ENCODE assay signal across 8 mouse cellular contexts in the genomic region with DNA sequence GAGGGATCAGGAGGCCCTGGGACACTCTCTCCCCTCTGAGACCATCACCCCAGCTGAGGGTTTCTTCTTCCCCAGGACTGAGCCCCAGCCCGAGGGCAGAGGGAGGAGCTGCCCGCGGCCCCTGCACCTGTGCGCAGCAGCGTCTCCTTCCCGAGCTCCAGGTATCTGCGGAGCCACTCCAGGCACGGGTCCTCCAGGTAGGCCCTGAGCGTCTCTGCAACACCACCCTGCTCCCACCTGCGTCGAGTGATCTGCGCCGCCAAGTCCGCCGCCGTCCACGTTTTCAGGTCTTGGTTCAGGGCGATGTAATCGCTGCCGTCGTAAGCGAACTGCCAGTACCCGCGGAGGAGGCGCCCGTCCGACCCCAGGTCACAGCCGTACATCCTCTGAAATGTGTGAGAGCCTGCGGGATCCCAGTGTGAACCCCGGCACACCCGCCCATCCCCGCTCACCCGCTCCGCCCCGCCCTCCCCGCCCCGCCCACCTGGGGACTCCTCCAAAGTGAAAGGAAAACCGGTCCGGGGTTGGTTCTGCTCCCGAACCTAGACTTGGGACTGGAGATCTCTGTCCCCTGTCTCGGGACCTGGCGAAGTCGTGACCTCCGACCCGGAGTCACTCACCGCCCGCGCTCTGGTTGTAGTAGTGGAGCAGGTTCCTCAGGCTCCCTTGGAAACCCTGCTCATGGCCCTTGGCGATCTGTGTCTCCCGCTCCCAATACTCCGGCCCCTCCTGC. TPM values are rescaled to one million over a fixed set of nuclear protein-coding genes. Genes with fewer than 3 reads are reported as not detected.
DNase-seq lines count a peak whose midpoint lies in the region; ATAC-seq and TF ChIP-seq lines count a peak whose summit lies in the region.
"Had no signal": no experiment of that assay in that cellular context is flagged by ENCODE, and none has a peak within 500 bp of the region (broad histone marks: within the 10 kb centered on the region; RNA-seq: fewer than 3 reads in every experiment).

No protein-coding gene starts in this region.

- peak; percentile 79 for DNase-seq in CD4-positive, CD25-positive, alpha-beta regulatory T cell, adult 2 months (ENCODE audit: low read depth, low spot score)
- DNase-seq in hindbrain, embryonic 11.5 days (ENCODE audit: low spot score) = no peak
- peak; percentile 55 for DNase-seq in lung, postnatal 0 days (ENCODE audit: low spot score)
- no peak for DNase-seq in layer of hippocampus, postnatal 14 days (ENCODE audit: low spot score in 2 of 2)
- DNase-seq in right cerebral cortex, postnatal 14 days = no peak

- 2% methylated on average over 43 of the region's 51 CpGs for WGBS in hindbrain, embryonic 11.5 days
- WGBS in lung, postnatal 0 days = under 1% methylated on average over 34 of the region's 51 CpGs
- WGBS in stomach, embryonic 14.5 days = 2% methylated on average over 51 of the region's 51 CpGs

- no peak for TF ChIP-seq EP300 in lung, postnatal 0 days (IDR thresholded peaks at IDR 0.05)

- H3K4me2 ChIP-seq in hindbrain, embryonic 11.5 days (replicated peaks; ENCODE audit: low read depth, low read length) = peak overlapping the region; percentile 28; the same call in 1 of the 2 replicates
- H3K4me2 ChIP-seq in lung, postnatal 0 days (replicated peaks; ENCODE audit: low read depth, low read length) = peak overlapping the region; percentile 62
- peak overlapping the region; percentile 37 for H3K4me2 ChIP-seq in stomach, embryonic 14.5 days (replicated peaks; ENCODE audit: low read depth, low read length)

- peaks cover 62% of the 10 kb centered on the region for H3K27me3 ChIP-seq in hindbrain, embryonic 11.5 days (ENCODE audit: control insufficient read depth, insufficient read depth, low read length)
- 0 out of 2 replicates have a peak, but pooled peaks cover under 1% of the 10 kb centered on the region for H3K27me3 ChIP-seq in lung, postnatal 0 days (replicated peaks; ENCODE audit: insufficient read depth, low read length)
- peaks cover 22% of the 10 kb centered on the region; the same call in 1 of the 2 replicates for H3K27me3 ChIP-seq in stomach, embryonic 14.5 days (ENCODE audit: control insufficient read depth, insufficient read depth, low read length)

- H3K9me3 ChIP-seq in hindbrain, embryonic 11.5 days (ENCODE audit: control insufficient read depth, low read length) = no peaks in the 10 kb centered on the region
- no peaks in the 10 kb centered on the region for H3K9me3 ChIP-seq in lung, postnatal 0 days (ENCODE audit: low read length)
- no peaks in the 10 kb centered on the region for H3K9me3 ChIP-seq in stomach, embryonic 14.5 days (ENCODE audit: control insufficient read depth, low read depth, low read length)

- H3K27ac ChIP-seq in hindbrain, embryonic 11.5 days (ENCODE audit: low read depth, low read length) = no peak overlapping the region
- H3K27ac ChIP-seq in lung, postnatal 0 days (ENCODE audit: low read length) = peak overlapping the region; percentile 47; the same call in 1 of the 2 replicates
- H3K27ac ChIP-seq in stomach, embryonic 14.5 days (ENCODE audit: low read length) = no peak overlapping the region

- no peaks in the 10 kb centered on the region for H3K4me1 ChIP-seq in hindbrain, embryonic 11.5 days (replicated peaks; ENCODE audit: control insufficient read depth, insufficient read depth, low read length)
- H3K4me1 ChIP-seq in lung, postnatal 0 days (ENCODE audit: insufficient read depth, low read depth, low read length) = no peaks in the 10 kb centered on the region
- no peaks in the 10 kb centered on the region for H3K4me1 ChIP-seq in stomach, embryonic 14.5 days (ENCODE audit: control insufficient read depth, insufficient read depth, low read length)

- H3K36me3 ChIP-seq in hindbrain, embryonic 11.5 days (ENCODE audit: control insufficient read depth, insufficient read depth, low read length) = no peaks in the 10 kb centered on the region
- no peaks in the 10 kb centered on the region for H3K36me3 ChIP-seq in lung, postnatal 0 days (ENCODE audit: insufficient read depth, low read length)
- H3K36me3 ChIP-seq in stomach, embryonic 14.5 days (ENCODE audit: control insufficient read depth, insufficient read depth, low read length) = no peaks in the 10 kb centered on the region

- ATAC-seq in activated CD4-positive, CD25-positive, alpha-beta regulatory T cell, adult 4 months = peak; percentile 72
- ATAC-seq in hindbrain, embryonic 11.5 days (ENCODE audit: low FRiP score) = no peak
- ATAC-seq in lung, postnatal 0 days = peak; percentile 84
- ATAC-seq in stomach, embryonic 14.5 days (ENCODE audit: insufficient number of reproducible peaks, insufficient read depth, low FRiP score, low read depth) = no peak

- TF ChIP-seq CTCF in lung, postnatal 0 days (IDR thresholded peaks at IDR 0.05) = no peak

- H3K4me3 ChIP-seq in hindbrain, embryonic 11.5 days (ENCODE audit: low read depth, low read length) = peak overlapping the region; percentile 18
- H3K4me3 ChIP-seq in lung, postnatal 0 days (ENCODE audit: low read depth, low read length) = peak overlapping the region; percentile 53
- peak overlapping the region; percentile 30 for H3K4me3 ChIP-seq in stomach, embryonic 14.5 days (ENCODE audit: low read depth, low read length)
- H3K4me3 ChIP-seq: erythroblast, embryonic 14.5 days had no signal

- no peak overlapping the region for H3K9ac ChIP-seq in hindbrain, embryonic 11.5 days (ENCODE audit: low read depth, low read length)
- H3K9ac ChIP-seq in lung, postnatal 0 days (replicated peaks; ENCODE audit: low read depth) = peak overlapping the region; percentile 36; the same call in 1 of the 2 replicates
- H3K9ac ChIP-seq in stomach, embryonic 14.5 days (replicated peaks; ENCODE audit: low read depth, low read length) = no peak overlapping the region

RNA-seq across cellular contexts. Expression of a gene that starts 0.9 kb away (rescaled TPM):
- 1 to 10 TPM; 1.3 to 5.2 TPM for polyA plus RNA-seq in activated CD4-positive, CD25-positive, alpha-beta regulatory T cell, adult 4 months (2017; shearing (Covaris generic))
- not detected in 2 replicates for polyA plus RNA-seq in hindbrain, embryonic 11.5 days (2014; fragmentation: Nextera tagmentation; extraction: Ambion mirVana)
- 6.7 and 9.6 TPM in 2 replicates for polyA plus RNA-seq in lung, postnatal 0 days (2015; fragmentation: Nextera tagmentation; extraction: Ambion mirVana)
- 2.0 and 3.0 TPM in 2 replicates for polyA plus RNA-seq in stomach, embryonic 14.5 days (2014; fragmentation: Nextera tagmentation; extraction: Ambion mirVana)
- not detected for total RNA-seq in layer of hippocampus, postnatal 14 days (2021)
- polyA plus RNA-seq: erythroblast, embryonic 14.5 days had no signal

RNA-seq across cellular contexts. Expression of a gene that starts 22.6 kb away (rescaled TPM):
- 1 to 10 TPM in 1 of 2 experiments, not detected in 1; 5.7 TPM for polyA plus RNA-seq in activated CD4-positive, CD25-positive, alpha-beta regulatory T cell, adult 4 months (2017; shearing (Covaris generic))
- not detected in 2 replicates for polyA plus RNA-seq in hindbrain, embryonic 11.5 days (2014; fragmentation: Nextera tagmentation; extraction: Ambion mirVana)
- 0.12 TPM in 2 replicates for polyA plus RNA-seq in lung, postnatal 0 days (2015; fragmentation: Nextera tagmentation; extraction: Ambion mirVana)
- not detected in 2 replicates for polyA plus RNA-seq in stomach, embryonic 14.5 days (2014; fragmentation: Nextera tagmentation; extraction: Ambion mirVana)
- total RNA-seq in layer of hippocampus, postnatal 14 days (2021) = not detected
- polyA plus RNA-seq: erythroblast, embryonic 14.5 days had no signal

RNA-seq across cellular contexts. Expression of a gene that starts 38.2 kb away (rescaled TPM):
- not detected for polyA plus RNA-seq in activated CD4-positive, CD25-positive, alpha-beta regulatory T cell, adult 4 months (2017; shearing (Covaris generic))
- not detected in 2 replicates for polyA plus RNA-seq in hindbrain, embryonic 11.5 days (2014; fragmentation: Nextera tagmentation; extraction: Ambion mirVana)
- not detected in 2 replicates for polyA plus RNA-seq in lung, postnatal 0 days (2015; fragmentation: Nextera tagmentation; extraction: Ambion mirVana)
- not detected in 2 replicates for polyA plus RNA-seq in stomach, embryonic 14.5 days (2014; fragmentation: Nextera tagmentation; extraction: Ambion mirVana)
- total RNA-seq in layer of hippocampus, postnatal 14 days (2021) = not detected

RNA-seq across cellular contexts. Expression of a gene that starts 46.0 kb away (rescaled TPM):
- 1 to 10 TPM in 1 of 2 experiments, under 1 TPM in 1; 0.70 to 4.4 TPM for polyA plus RNA-seq in activated CD4-positive, CD25-positive, alpha-beta regulatory T cell, adult 4 months (2017; shearing (Covaris generic))
- polyA plus RNA-seq in hindbrain, embryonic 11.5 days (2014; fragmentation: Nextera tagmentation; extraction: Ambion mirVana) = not detected in 2 replicates
- polyA plus RNA-seq in lung, postnatal 0 days (2015; fragmentation: Nextera tagmentation; extraction: Ambion mirVana) = not detected in 2 replicates
- not detected in 2 replicates for polyA plus RNA-seq in stomach, embryonic 14.5 days (2014; fragmentation: Nextera tagmentation; extraction: Ambion mirVana)
- total RNA-seq in layer of hippocampus, postnatal 14 days (2021) = not detected
- polyA plus RNA-seq: erythroblast, embryonic 14.5 days had no signal

Comparison
In these comparisons a context has a peak if more than half of its experiments do, and no peak if none do; other contexts are left out.
1. DNase-seq: peak in CD4-positive, CD25-positive, alpha-beta regulatory T cell, adult 2 months (single experiment) and lung, postnatal 0 days (single experiment); none in hindbrain, embryonic 11.5 days (single experiment), layer of hippocampus, postnatal 14 days (0 of 2) and right cerebral cortex, postnatal 14 days (single experiment).
2. ATAC-seq: peak in activated CD4-positive, CD25-positive, alpha-beta regulatory T cell, adult 4 months (single experiment) and lung, postnatal 0 days (single experiment); none in hindbrain, embryonic 11.5 days (single experiment) and stomach, embryonic 14.5 days (single experiment).
3. Peak in every context shown above with its lines, with median percentiles within 50 percentile points of each other: H3K4me2 ChIP-seq and H3K4me3 ChIP-seq.